Mouse (Mus musculus) layer of hippocampus, postnatal 36 days (tissue): ENCODE results near the gene Ppih. TPM values are rescaled to one million over a fixed set of nuclear protein-coding genes. Genes with fewer than 3 reads are reported as not detected.
"Not testable (repeated sequence)": the region's sequence is repeated elsewhere in the genome, so short reads cannot be mapped to it uniquely, and the experiment has no call there.

Source experiments
- DNase-seq, 2 experiments: peaks; one replicate each; pipeline ENCODE4 v3.0.0; 2022
- total RNA-seq, 2 experiments: library from RNA; stranded (reverse); gene quantifications; 2 replicates each; pipeline ENCODE4 v1.2.3; 2021

Ppih gene
- total RNA-seq, 2 experiments from 2014 or later, result 17.5 to 20.6 TPM

DNA sequence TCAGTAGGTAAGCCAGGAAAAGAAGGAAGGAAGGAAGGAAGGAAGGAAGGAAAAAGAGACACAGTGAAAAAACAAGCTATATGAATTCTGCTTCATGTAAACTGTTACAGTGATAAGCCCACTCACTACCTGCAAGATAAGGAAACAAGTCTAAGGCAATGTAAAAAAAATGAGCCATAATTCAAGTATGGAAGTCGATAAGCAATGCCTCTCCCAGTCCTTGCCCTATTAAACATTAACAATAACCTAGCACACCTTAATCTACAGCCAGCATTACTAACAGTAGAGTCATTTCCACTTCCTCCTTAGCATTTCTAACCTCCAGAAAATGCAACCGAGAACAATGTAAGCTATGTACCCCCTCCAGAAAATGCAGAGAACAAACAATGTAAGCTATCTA is 35.0 kb downstream of the Ppih start:
- DNase-seq, result no peak

DNA sequence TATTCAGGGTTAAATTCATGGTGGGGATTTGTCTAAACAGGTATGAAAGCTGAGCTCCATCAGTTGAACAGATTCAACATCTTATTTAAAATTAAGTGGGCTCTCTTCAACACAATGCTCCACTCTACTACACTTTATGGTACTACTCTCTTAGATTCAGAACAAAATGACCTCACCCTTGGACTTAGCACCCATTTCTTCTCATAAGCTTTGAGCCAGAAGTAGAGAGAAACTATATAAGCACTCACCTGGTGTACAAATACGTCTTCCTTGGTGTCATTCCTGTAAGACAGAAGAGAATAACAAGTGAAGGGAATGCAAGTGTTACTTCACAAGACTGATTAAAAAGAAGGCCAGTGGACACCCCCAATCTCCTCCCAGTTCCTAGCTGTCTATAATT is 35.5 kb downstream of the Ppih start:
- DNase-seq, result no peak

- DNase-seq, result not testable (repeated sequence)
Observed at GRCm38 (mm10) chr4:119278784-119279183, 41.6 kb downstream of the Ppih start.

GRCm38 (mm10) chr4:119275726-119276125 is 44.6 kb downstream of the Ppih start:
- no peak for DNase-seq

DNA sequence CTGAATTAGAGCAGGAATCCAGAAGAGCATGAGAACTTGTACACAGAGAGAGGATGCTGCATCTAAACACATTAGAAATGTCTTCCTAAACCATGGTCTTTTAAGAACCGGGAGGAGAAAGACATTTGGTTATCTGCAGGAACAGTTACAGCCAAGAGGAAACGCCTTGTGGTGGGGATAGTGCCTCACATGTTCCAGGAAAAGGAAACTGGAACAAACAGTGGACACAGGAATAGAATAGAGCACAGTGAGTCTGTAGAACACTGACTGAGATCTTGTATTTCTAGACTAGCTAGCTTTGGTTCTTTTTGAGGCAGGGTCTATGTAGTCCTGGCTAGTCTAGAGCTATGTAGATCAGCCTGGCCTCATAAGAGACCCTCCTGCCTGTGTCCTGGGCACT is 45.1 kb downstream of the Ppih start:
- no peak for DNase-seq

DNA sequence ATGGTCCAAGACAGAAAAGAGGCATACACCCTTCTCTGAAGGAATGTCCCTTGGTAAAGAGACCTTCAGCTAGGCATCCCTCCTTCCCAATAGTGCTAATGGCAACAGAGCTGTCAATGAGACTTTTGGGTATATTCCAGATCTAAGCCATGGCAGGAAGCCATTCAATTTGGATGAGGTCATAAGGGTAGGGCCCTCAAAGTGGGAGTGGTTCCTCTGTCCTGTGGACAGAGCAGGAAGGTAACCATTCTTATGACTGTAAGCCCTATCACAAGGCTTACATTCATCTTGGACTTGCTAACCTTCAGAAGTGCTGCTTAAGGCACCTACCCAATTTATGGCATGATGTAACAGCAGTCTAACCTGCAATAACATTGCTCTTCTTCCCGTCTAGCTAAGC is 45.7 kb downstream of the Ppih start:
- DNase-seq, result no peak

GRCm38 (mm10) chr4:119266606-119267005 is 53.7 kb downstream of the Ppih start:
- no peak for DNase-seq

DNA sequence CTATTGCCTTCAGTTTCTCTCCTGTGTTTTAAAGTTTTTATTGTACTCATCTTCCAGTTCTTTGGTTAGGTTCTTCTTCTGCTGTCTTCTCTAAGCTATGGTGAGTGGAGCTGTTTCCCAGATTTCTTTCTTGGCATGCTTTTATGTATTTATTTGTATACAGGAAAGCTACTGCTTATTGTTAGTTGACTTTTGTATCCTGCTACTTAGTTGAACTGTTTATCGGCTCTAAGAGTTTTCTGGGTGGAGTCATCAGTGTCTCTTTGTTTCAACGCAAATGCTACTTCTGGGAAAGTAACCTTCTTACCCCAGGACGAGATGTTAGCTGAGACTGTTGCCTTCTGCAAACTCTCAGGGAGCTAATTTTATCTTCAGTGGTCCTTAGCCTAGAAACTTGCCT is 56.9 kb downstream of the Ppih start:
- DNase-seq, result no peak

- no peak for DNase-seq
Observed at GRCm38 (mm10) chr4:119262483-119262882, 57.9 kb downstream of the Ppih start.

DNA sequence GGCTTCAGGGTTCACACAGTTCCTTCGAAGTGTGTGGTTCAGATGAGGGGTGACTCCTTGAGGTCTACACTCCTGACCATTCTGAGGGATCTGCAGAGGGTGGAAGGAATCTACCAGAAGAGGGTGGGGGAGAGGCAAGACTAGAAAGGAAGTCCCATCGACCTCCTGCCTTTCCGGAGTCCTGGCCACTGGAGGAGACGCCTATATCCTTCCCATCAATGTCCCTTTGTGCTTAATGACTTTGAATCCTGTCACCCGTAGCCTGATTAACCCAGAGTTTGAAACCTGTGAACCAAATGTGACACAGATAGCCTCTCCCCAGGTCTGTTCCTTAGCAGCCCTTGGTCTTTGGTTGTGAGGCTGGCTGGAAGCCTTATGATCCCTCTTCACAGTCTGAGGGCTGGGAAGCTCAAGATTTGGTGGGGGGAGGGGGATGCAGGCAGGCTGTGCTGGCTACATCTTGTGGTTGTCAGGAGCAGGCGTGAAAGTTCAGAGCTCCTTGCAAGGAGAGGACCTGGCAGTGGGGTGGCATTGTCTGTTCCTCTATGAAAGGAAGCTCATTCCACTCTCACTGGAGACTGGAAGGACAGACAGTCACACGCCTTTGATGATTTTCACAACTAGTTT is 59.1 kb downstream of the Ppih start:
- no peak for DNase-seq

DNA sequence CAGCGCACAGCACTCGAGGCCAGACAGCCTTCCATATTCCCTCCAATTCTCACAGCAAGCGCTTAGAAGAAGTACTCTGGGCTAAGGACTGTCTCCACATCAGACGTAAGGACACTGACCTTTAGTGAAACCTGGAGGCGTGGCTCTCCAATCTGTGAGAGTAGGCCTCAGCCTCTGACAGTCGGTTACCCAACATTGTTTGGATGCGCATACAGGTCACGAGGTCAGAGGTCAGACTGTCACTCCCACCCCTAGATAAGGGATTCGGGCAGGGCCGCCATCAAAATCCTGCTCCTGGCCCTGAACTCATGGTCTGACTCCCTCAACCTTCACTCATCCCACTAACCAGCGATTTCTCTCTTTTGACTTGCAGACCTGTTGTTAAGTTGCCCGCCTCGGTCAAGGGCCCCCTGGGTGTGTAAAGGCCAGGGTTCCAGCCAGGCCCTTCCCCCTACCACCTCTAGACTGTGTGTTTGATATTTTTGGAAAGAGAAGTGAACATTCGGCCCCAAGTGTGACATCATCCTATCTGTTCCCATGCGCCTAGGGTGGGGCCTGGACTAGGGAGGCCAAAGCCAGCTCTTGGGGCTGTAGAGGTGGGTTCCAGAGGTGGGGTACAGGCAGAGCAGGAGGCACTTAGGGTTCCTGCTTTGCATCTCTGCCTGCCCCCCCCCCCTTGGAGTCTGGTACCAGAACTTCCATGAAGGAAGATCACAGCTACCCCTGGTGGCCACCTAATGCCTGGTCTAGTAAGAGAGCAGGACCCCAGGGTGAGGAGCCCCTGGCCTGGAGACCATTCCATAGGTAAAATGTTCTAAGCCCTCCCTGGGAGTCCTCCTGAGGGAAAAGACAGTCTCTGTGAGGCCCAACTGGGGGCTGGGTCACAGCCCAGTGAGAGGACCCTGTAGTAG is 60.7 kb downstream of the Ppih start:
- no peak for DNase-seq

DNA sequence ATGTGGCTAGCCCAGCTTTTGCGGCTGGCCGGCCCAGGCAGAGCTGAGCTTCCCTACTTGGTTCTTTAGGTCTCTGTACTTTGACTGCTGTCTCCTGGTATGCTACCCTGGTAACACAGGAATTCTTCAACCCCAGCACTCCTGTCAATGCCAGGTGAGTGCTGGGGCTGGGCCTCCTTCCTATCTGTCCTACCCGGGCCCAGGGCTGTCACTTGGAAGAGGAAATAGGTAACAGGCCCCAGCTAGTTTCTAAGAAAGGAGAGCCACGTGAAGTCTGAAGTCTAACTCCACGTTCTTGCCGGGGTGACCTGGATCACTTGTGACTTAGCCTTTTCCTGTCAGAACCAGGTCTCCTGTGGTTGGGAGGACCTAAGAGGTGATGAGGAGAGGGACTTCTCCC is 63.3 kb downstream of the Ppih start:
- DNase-seq, result no peak

DNA sequence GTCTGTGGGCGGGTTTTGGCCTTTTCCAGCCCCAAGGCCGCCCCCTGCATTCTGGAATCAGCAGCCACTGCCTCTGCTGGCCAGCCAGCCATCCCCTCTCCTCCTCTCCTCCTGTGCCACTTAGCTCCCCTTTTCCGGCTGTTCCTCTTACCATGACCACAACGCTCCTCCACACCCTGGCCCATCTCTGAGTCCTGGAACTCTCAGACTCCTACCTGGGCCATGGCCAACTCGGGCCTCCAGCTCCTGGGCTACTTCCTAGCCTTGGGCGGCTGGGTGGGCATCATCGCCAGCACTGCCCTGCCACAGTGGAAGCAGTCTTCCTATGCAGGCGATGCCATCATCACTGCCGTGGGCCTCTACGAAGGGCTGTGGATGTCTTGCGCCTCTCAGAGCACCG is 65.0 kb downstream of the Ppih start, which contains the start of gene Cldn19:
Cldn19 (plus strand) TSS at position 64 of the 400 bp plus-strand sequence.
- no peak for DNase-seq

DNA sequence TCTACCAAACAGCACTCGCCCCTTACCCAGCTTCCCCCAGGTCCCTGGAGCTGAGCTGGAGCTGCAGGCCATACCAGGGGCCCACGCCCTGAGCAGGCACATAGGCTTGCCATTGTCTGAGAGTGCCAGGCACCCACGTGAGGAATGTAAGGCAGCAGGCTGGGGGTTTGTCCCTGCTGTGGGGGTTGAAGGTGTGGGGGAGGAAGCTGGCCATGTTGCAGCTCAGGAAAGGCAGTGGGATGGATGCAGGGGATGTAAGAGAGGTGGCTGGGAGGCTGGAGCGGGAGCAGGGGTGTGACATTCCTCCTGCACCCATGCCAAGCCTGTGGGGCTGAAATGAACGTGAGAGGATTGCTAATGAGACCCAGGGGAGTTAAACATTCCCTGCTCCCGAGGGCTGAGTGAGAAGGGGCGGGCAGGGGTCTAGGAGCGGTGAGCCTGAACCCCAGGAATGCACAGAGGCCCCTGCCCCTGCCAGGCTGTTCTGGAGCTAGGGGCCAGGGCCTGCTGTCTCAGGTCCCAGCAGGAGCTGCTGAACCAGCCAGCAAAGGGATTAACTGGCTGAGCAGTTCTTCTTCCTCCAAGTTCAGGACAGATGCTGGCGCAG is 66.2 kb downstream of the Ppih start:
- peak; percentile 29 to 40 for DNase-seq

DNA sequence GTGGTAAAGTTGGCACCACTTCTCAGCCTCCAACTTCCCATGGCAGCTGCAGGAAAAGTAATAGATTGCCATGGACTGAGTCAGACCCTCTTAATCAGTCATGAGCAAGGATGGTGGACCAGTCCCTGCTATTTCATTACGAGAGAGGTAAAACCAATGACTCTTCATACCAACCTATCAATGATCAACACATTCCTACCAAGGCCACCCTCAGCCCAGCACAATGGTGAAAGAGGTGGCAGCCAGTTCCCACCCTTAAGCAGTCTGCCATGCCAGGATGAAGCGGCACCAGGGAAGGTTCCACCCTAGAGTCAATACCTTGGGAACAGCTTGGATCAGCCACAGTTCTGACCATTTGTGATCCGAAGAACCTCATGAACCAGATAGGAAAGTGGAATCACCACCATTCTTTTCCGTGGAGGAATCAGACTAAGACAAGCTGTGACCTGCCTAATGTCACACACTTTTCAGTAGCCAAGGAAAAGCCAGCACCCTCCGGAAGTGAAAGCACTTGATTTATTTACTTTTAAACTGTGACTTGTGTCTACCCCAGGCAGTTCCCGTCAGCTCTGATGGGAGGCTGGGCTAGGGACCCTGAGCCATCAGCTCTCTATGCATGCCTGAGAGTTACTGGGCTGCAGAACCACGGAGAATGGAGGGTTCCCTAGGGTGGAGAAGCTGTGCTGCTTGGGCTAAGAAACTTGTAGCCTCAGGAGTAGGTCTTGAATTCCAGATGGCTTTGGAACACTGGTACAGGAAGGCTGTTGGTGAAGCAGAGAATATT is 68.1 kb downstream of the Ppih start:
- no peak for DNase-seq

Other genes starting within 250 kb of the Ppih start
- gene Slc2a1, start 211.8 kb downstream of the Ppih start, total RNA-seq, result 100 to 1,000 TPM in 1 of 2 experiments, 10 to 100 TPM in 1; 76.1 to 104 TPM
- 1 to 10 TPM; 6.7 to 8.2 TPM for gene Zfp691, start 146.4 kb downstream of the Ppih start, total RNA-seq
- under 1 TPM; 0.28 to 0.32 TPM for gene Ermap, start 130.5 kb downstream of the Ppih start, total RNA-seq
- 10 to 100 TPM; 16.3 to 19.8 TPM for gene Svbp, start 125.2 kb downstream of the Ppih start, total RNA-seq
- gene Tmem269, start 102.3 kb downstream of the Ppih start, total RNA-seq, result 1 to 10 TPM in 1 of 2 experiments, under 1 TPM in 1; 0.56 to 1.1 TPM
- 10 to 100 TPM; 35.0 TPM for gene AU022252, start 87.8 kb downstream of the Ppih start, total RNA-seq
- 10 to 100 TPM in 1 of 2 experiments, 1 to 10 TPM in 1; 9.2 to 11.9 TPM for gene P3h1, start 87.6 kb downstream of the Ppih start, total RNA-seq
- gene Cldn19, start 65.1 kb downstream of the Ppih start, total RNA-seq, result under 1 TPM; 0.20 to 0.42 TPM
- 100 to 1,000 TPM; 275 to 279 TPM for gene Ybx1, start 25.9 kb downstream of the Ppih start, total RNA-seq
- gene Ccdc30, start 95.0 kb upstream of the Ppih start, total RNA-seq, result 10 to 100 TPM; 19.9 to 28.7 TPM
- gene Ppcs, start 101.9 kb upstream of the Ppih start, total RNA-seq, result 1 to 10 TPM; 6.2 to 6.4 TPM
- under 1 TPM; 0.46 to 0.47 TPM for gene Zmynd12, start 102.3 kb upstream of the Ppih start, total RNA-seq
- gene Rimkla, start 172.1 kb upstream of the Ppih start, total RNA-seq, result 10 to 100 TPM; 12.0 to 12.4 TPM
- 10 to 100 TPM; 63.6 to 72.9 TPM for gene Foxj3, start 216.5 kb upstream of the Ppih start, total RNA-seq
- gene Frg2f1, start 219.0 kb upstream of the Ppih start, total RNA-seq, result 10 to 100 TPM; 26.2 to 31.1 TPM